Mouse (Mus musculus): ENCODE measurements around the gene Fbxl15.
A peak's percentile ranks its signal among the peaks of the same experiment; 100 is the strongest.

The Fbxl15 gene

DNA sequence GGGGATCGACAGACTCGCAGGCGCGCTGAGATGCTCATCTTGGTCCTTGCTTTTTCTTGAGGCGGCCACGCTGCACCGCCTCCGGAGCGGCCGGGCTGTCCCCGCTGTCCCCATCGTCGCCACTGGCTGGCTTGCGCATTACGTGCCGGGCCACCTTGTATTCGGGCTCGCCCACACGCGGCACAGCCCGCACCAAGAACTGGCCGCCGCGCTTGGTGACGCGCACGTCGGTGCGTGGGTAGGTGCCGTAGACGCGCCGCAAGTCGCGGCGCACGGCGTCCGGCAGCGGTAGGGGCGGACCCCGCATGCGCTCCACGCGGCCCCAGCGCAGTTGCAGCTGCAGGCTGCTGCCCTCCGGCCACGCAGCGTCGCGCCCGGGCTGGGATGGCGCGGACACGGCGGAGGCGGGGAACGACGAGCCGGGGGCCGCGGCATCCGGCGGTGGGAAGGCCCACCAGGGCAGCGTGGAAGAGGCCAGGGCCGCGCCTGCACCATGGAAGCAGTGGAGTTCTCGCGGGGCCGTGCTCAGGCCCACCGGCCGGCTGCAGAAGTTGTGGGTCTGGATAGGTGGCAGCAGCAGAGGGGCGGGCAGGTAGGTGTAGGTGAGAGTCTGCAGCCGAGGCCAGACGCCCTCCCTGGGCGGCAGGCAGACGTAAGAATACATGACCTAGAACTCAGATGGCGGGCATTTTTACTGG, 20.9 kb downstream of the Fbxl15 start:
- peak; percentile 88 for DNase-seq

- DNase-seq, result no peak
Observed at GRCm38 (mm10) chr19:46349550-46349949, 21.6 kb downstream of the Fbxl15 start.

DNA sequence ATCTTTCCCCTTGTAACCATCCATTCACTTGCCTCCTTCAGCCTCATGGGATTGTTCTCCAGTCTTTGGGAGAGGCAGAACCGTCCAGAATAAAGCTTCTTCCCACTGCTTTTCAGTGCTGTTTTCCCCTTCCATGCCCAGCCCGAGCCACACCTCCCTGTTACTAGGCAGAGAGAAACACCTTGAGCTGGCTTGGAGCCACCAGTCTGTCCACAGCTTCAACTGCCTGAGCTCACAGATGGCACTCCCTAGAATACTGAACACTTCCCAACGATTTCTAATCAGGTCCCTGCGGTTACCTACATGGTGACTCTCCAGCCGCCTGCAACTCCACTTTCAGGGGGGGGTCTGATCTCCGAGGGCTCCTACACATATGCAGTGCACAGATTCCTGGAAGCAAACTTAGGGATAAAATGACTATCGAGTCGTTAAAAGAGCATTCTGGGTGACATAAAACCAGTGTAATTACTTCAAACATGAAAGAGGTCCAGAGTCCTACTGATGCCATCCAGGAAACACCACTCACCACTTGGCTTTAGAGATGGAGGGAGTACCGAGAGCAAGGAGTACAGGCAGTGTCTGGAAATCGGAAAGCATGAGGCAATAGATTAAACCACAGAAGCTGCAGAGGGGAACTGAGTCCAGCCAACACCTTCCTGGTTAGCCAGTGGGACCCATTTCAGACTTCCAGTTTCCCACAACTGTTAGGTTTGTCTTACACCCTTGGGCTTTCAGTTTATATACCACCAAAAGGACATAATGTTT, 22.4 kb downstream of the Fbxl15 start, which contains the start of gene 2310034G01Rik:
TSS of gene 2310034G01Rik (minus strand) at position 135 of the 765 bp plus-strand sequence.
- DNase-seq, result no peak

- peak; percentile 91 for DNase-seq
Observed at GRCm38 (mm10) chr19:46356701-46357138, 28.7 kb downstream of the Fbxl15 start.

- no peak for DNase-seq
Observed at GRCm38 (mm10) chr19:46357344-46358280, 29.6 kb downstream of the Fbxl15 start.

GRCm38 (mm10) chr19:46358381-46358780, 30.4 kb downstream of the Fbxl15 start:
- DNase-seq, result no peak

GRCm38 (mm10) chr19:46362104-46362503, 34.1 kb downstream of the Fbxl15 start:
- no peak for DNase-seq

DNA sequence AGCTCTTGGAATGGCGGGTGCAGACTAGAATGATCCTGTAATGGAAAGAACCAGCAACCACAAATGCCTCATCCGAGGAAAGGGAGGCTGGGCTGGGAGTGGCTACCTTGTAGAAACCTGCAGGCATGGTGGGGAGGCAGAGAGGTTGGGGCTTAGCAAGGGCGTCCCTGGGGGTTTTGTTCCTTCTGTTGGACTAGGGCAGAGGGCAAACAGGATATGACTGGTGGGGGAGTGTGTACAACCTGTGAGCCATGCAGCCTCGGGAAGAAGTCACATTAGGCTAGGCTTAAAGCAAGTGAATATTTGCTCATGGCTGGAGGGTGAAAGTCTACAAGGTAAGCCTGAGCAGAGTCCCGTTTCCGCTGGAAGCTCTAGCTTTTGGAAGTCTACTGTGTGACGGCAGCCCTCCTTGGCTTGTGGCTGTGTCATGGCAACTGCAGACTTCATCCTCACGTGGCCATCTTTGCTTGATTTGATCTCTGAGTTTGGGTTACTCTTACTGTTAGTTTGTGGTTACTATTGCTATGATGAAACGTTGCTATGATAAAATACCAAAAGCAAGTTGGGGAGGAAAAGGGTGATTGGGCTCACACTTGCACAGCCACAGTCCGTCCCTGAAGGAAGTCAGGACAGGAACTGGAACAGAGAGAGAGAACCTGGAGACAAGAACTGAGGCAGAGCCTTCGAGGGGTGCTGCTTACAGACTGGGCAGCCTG, 35.5 kb downstream of the Fbxl15 start:
- no peak for DNase-seq

GRCm38 (mm10) chr19:46367798-46368590, 40.0 kb downstream of the Fbxl15 start:
- DNase-seq, result no peak

DNA sequence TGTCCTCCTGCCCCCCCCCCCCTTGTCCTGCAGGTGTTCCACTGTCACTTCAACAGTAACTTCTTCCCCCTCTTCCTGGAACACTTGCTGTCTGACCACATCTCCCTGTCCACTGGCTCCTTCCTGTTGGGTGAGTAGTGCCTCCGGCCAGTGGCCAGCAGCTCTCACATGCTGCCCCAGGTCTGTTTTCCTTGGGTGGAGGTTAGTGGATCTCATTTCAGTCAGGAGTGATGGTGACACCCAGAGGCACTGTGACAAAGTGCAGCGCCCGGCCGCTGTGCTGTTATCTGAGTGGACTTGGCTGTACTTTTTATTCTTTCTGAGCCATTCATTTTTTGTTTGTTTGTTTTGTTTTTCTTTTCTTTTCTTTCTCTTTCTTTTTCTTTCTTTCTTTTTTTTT, 41.2 kb downstream of the Fbxl15 start:
- DNase-seq, result peak; percentile 59

GRCm38 (mm10) chr19:46374477-46375088, 46.6 kb downstream of the Fbxl15 start:
- DNase-seq, result no peak

DNA sequence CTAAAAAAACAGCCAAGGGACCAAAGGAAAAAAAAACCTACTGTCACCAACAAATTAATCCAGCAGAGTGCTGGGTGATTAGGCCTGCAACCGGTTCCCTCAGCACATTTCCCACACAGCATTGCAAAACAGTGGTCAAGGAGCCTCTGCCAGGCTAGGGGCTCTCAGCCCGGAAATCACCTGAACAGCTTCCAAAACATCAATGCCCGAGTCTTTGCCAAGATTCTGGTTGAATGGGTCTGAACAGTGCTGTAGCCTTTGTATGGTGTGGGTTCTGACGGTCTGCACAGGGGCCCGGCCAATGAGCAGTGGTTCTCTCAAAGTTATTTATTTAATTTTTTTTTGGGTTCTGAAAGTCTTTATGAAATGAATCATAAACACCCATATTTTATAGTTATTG, 47.5 kb downstream of the Fbxl15 start:
- peak; percentile 16 for DNase-seq

DNA sequence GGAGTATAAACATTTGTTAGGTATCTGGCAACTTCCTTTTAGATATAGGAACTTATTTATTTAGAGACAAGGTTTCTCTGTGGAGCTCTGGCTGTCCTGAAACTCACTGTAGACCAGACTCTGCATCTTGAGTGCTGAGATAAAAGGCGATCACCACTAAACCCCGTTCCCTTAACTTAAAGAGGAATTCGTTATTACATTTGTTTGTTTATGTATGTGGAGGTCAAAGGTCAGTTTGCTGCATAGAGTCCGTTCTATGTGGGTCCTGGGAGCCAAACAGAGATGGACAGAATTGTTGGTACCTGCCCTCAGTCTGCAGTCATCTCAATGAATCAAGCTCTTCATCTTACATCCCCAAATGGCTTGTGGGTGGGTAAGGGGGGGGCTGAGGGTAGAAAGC, 47.9 kb downstream of the Fbxl15 start:
- DNase-seq, result no peak
